Mouse (Mus musculus): ENCODE results near the gene Med16. TPM values are rescaled to one million over a fixed set of nuclear protein-coding genes. Genes with fewer than 3 reads are reported as not detected.

The Med16 gene
- polyA plus RNA-seq, 1 experiment: 28.6 TPM

- DNase-seq (ENCODE audit: low read depth, low spot score): no peak
- 8% methylated on average over 8 of the region's 8 CpGs for WGBS
These were observed 55.9 kb downstream of the Med16 start for GRCm38 (mm10) chr10:79852827-79853226.

- WGBS: 9% methylated on average over 9 of the region's 9 CpGs
- no peak for DNase-seq (ENCODE audit: low read depth, low spot score)
These were observed 56.5 kb downstream of the Med16 start for GRCm38 (mm10) chr10:79852107-79852789.

GRCm38 (mm10) chr10:79851653-79852052, 57.1 kb downstream of the Med16 start:
- WGBS: 26% methylated on average over 3 of the region's 3 CpGs
- no peak for DNase-seq (ENCODE audit: low read depth, low spot score)

GRCm38 (mm10) chr10:79849941-79850628, 58.6 kb downstream of the Med16 start:
- 75% methylated on average over 8 of the region's 8 CpGs for WGBS
- DNase-seq (ENCODE audit: low read depth, low spot score): no peak

GRCm38 (mm10) chr10:79846553-79846952, 62.2 kb downstream of the Med16 start:
- 71% methylated on average over 5 of the region's 5 CpGs for WGBS
- no peak for DNase-seq (ENCODE audit: low read depth, low spot score)

Other genes with a start within 250 kb of the Med16 start
- gene Madcam1, start 244.4 kb downstream of the Med16 start, polyA plus RNA-seq (2012; rRNA removed): 13.9 and 17.1 TPM in 2 replicates
- gene Tpgs1, start 239.6 kb downstream of the Med16 start, polyA plus RNA-seq (2012; rRNA removed): 43.3 and 49.2 TPM in 2 replicates
- gene Cdc34, start 226.7 kb downstream of the Med16 start, polyA plus RNA-seq (2012; rRNA removed): 178 and 188 TPM in 2 replicates
- gene Gzmm, start 219.9 kb downstream of the Med16 start, polyA plus RNA-seq (2012; rRNA removed): 0.73 and 0.88 TPM in 2 replicates
- gene Bsg, start 204.4 kb downstream of the Med16 start, polyA plus RNA-seq (2012; rRNA removed): 808 and 1,022 TPM in 2 replicates
- gene Hcn2, start 192.3 kb downstream of the Med16 start, polyA plus RNA-seq (2012; rRNA removed): 4.0 and 5.2 TPM in 2 replicates
- 57.5 and 63.7 TPM in 2 replicates for gene Polrmt, start 162.3 kb downstream of the Med16 start, polyA plus RNA-seq (2012; rRNA removed)
- not detected in 2 replicates for gene Fgf22, start 153.8 kb downstream of the Med16 start, polyA plus RNA-seq (2012; rRNA removed)
- 119 and 129 TPM in 2 replicates for gene Rnf126, start 142.0 kb downstream of the Med16 start, polyA plus RNA-seq (2012; rRNA removed)
- gene Fstl3, start 131.7 kb downstream of the Med16 start, polyA plus RNA-seq (2012; rRNA removed): 12.9 and 13.6 TPM in 2 replicates
- gene Prss57, start 118.0 kb downstream of the Med16 start, polyA plus RNA-seq (2012; rRNA removed): 0.29 and 0.48 TPM in 2 replicates
- 15.4 and 17.6 TPM in 2 replicates for gene Palm, start 115.4 kb downstream of the Med16 start, polyA plus RNA-seq (2012; rRNA removed)
- gene Misp, start 87.9 kb downstream of the Med16 start, polyA plus RNA-seq (2012; rRNA removed): 299 and 402 TPM in 2 replicates
- 255 and 340 TPM in 2 replicates for gene Ptbp1, start 54.5 kb downstream of the Med16 start, polyA plus RNA-seq (2012; rRNA removed)
- gene Prtn3, start 34.4 kb downstream of the Med16 start, polyA plus RNA-seq (2012; rRNA removed): 1.6 and 1.8 TPM in 2 replicates
- gene Plppr3, start 34.3 kb downstream of the Med16 start, polyA plus RNA-seq (2012; rRNA removed): 3.4 and 4.6 TPM in 2 replicates
- not detected in 2 replicates for gene Elane, start 22.7 kb downstream of the Med16 start, polyA plus RNA-seq (2012; rRNA removed)
- 166 and 209 TPM in 2 replicates for gene Cfd, start 18.1 kb downstream of the Med16 start, polyA plus RNA-seq (2012; rRNA removed)
- gene Gm26602, start 1.9 kb upstream of the Med16 start, polyA plus RNA-seq (2012; rRNA removed): not detected in 2 replicates
- 1.9 and 3.0 TPM in 2 replicates for gene Kiss1r, start 8.0 kb upstream of the Med16 start, polyA plus RNA-seq (2012; rRNA removed)
- gene R3hdm4, start 12.3 kb upstream of the Med16 start, polyA plus RNA-seq (2012; rRNA removed): 92.4 and 94.6 TPM in 2 replicates
- gene Arid3a, start 18.1 kb upstream of the Med16 start, polyA plus RNA-seq (2012; rRNA removed): 3.6 and 9.1 TPM in 2 replicates
- 29.6 and 40.8 TPM in 2 replicates for gene Wdr18, start 51.2 kb upstream of the Med16 start, polyA plus RNA-seq (2012; rRNA removed)
- not detected in 2 replicates for gene Grin3b, start 61.8 kb upstream of the Med16 start, polyA plus RNA-seq (2012; rRNA removed)
- gene Tmem259, start 75.4 kb upstream of the Med16 start, polyA plus RNA-seq (2012; rRNA removed): 194 and 223 TPM in 2 replicates
- 49.1 and 56.1 TPM in 2 replicates for gene Cnn2, start 79.7 kb upstream of the Med16 start, polyA plus RNA-seq (2012; rRNA removed)
- gene Abca7, start 87.6 kb upstream of the Med16 start, polyA plus RNA-seq (2012; rRNA removed): 17.3 and 24.5 TPM in 2 replicates
- gene Arhgap45, start 107.7 kb upstream of the Med16 start, polyA plus RNA-seq (2012; rRNA removed): 33.5 and 42.4 TPM in 2 replicates
- 146 and 172 TPM in 2 replicates for gene Polr2e, start 130.9 kb upstream of the Med16 start, polyA plus RNA-seq (2012; rRNA removed)
- 282 and 473 TPM in 2 replicates for gene Gpx4, start 138.2 kb upstream of the Med16 start, polyA plus RNA-seq (2012; rRNA removed)
- gene Sbno2, start 196.6 kb upstream of the Med16 start, polyA plus RNA-seq (2012; rRNA removed): 67.2 and 91.7 TPM in 2 replicates
- 112 and 115 TPM in 2 replicates for gene Stk11, start 206.9 kb upstream of the Med16 start, polyA plus RNA-seq (2012; rRNA removed)
- gene Atp5d, start 229.7 kb upstream of the Med16 start, polyA plus RNA-seq (2012; rRNA removed): 1,215 and 1,440 TPM in 2 replicates
- 5.0 TPM in 2 replicates for gene Cbarp, start 231.9 kb upstream of the Med16 start, polyA plus RNA-seq (2012; rRNA removed)
- gene Midn, start 239.3 kb upstream of the Med16 start, polyA plus RNA-seq (2012; rRNA removed): 62.7 and 89.3 TPM in 2 replicates

Measured in large intestine, adult 2 months (tissue).